Mouse (Mus musculus): ENCODE data around the gene Sbk3. TPM values are rescaled to one million over a fixed set of nuclear protein-coding genes. Genes with fewer than 3 reads are reported as not detected.

Gene Sbk3
- total RNA-seq, 2 experiments from 2014 or later, result 0.46 to 5.2 TPM

DNA sequence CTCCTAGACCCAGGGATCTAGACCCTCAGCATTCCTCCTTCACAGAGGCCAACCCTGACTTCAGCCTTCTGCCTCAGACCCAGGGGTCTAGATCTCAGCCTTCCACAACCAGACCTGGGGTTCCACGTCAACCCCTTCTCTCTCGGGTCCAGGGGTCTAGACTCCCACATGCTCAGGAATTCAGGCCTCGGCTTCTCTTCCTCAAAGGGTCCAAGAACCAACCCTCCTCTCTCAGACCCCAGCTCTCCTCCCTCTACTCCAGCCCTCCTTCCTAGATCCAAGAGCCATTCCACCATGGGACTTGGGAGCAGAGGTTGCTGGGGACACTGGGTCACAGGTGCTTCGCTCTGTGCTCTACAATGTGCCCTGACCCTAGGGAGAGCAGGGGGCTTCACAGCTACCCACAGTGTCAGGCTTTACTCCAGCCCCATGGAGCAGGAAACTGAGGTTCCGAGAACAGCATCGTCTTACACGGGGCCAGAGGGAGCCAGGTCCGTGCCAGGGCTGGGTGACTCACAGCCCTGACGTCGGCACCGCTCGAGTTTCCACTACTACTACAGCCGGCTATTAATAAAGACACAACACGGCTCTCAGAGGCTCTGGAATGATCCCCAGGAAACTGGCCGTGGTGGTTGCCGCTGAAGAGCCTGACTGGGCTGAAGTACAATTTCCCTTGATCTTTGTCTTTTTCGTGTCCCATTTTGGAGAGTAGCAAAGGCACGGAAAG lies 1.5 kb upstream of the Sbk3 start:
- Histone ChIP-seq H3K27ac (peak overlapping the region; percentile 86), H3K4me3 (peak overlapping the region; percentile 24; the same call in 1 of the 2 replicates)
- peak; percentile 91 for DNase-seq
- intact Hi-C loops (cut with DNase I), result no loop called here
- no peak for TF ChIP-seq CTCF (IDR thresholded peaks at IDR 0.05)

DNA sequence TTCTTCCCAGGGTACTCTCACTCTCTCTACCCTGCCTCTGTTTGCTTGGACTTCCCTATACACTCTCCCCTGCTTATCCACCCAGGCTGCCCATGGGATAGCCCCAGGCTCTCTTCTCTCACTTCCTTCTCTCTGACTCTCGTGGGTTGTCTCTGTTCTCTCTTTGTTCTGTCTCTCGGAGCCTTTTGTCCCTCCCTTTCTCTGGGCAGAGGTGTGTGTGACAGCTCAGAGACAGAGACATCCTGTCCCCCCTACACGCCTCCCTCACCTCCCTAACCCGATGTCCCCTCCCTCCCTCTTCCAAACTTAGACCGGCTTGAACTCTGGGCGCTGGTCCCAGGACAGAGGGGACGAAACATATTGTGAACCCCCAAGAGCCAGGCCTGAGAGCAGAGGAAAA lies 742 bp upstream of the Sbk3 start:
- TF ChIP-seq CTCF (IDR thresholded peaks at IDR 0.05), result no peak
- Histone ChIP-seq H3K4me3 (no peak overlapping the region), H3K27ac (peak overlapping the region; percentile 86)
- DNase-seq, result peak; percentile 40
- intact Hi-C loops (cut with DNase I), result no loop called here

- H3K4me3 ChIP-seq, result no peak overlapping the region
- DNase-seq, result no peak
- no peak overlapping the region for H3K27ac ChIP-seq
- TF ChIP-seq CTCF (IDR thresholded peaks at IDR 0.05), result no peak
- intact Hi-C loops (cut with DNase I), result loop anchor here (1.0 kb wide), 1 partner anchor 23 kb away; no protein-coding TSS in a partner anchor
These were observed 6.0 kb downstream of the Sbk3 start for GRCm38 (mm10) chr7:4964988-4965387.

DNA sequence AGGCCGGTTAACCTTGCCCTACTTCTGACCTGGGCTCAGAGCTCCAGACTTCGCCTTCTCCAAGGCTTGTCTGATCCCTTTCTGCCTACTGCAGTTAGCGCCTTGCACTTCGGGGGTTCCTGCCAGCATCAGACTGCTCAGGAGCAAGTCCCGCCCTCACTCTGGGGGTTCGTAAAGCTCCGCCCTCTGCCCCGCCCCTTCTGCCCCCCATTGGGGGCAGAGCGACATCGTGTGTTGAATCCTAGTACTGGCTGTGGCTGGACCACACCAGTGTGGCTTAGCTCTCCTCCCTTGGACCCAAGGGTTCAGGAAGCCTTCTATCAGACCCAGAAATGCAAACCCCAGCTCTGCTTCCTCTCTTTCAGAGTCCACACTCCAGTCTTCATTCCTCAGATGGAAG lies 6.7 kb downstream of the Sbk3 start, which contains the start of gene Sbk2:
Gene Sbk2 (minus strand): TSS at position 135 of the 400 bp plus-strand sequence.
- peak; percentile 95 for TF ChIP-seq CTCF (IDR thresholded peaks at IDR 0.05)
- intact Hi-C loops (cut with DNase I), result loop anchor here (1.0 kb wide), 1 partner anchor 22 kb away; no protein-coding TSS in a partner anchor
- Histone ChIP-seq H3K4me3 (peak within 1 kb of the TSS; percentile 61), H3K27ac (peak within 1 kb of the TSS; percentile 86)
- peak; percentile 93 for DNase-seq

DNA sequence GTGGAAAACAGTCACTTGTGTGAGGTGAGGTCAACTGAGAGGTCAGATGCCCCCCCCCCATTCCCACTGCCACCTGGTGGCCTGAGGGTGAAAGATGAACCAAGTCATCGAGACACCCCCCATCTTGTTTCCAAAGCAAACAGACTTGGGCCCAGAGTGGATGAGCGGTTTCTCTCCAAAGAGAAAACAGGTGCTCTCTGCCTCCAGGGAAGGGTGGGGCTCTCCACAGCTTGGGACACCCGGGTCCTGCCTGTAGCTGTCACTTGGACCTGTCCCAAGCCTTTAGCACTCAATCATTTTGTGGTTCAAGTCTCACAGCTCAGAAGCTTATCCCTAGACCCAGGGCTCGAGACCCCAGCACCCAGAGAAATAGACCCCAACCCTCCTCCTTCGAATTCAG lies 7.4 kb downstream of the Sbk3 start:
- intact Hi-C loops (cut with DNase I), result no loop called here
- Histone ChIP-seq H3K27ac (peak overlapping the region; percentile 86), H3K4me3 (peak overlapping the region; percentile 61)
- peak; percentile 32 for DNase-seq
- 0 out of 2 replicates have a peak, but pooled peaks have one; percentile 18 for TF ChIP-seq CTCF (IDR thresholded peaks at IDR 0.05)

- no peak for TF ChIP-seq CTCF (IDR thresholded peaks at IDR 0.05)
- Histone ChIP-seq H3K4me3 (no peak overlapping the region), H3K27ac (0 out of 2 replicates have a peak overlapping the region, but pooled peaks have one; percentile 2)
- intact Hi-C loops (cut with DNase I), result no loop called here
- no peak for DNase-seq
These were observed 13.6 kb downstream of the Sbk3 start for GRCm38 (mm10) chr7:4957361-4957760.

DNA sequence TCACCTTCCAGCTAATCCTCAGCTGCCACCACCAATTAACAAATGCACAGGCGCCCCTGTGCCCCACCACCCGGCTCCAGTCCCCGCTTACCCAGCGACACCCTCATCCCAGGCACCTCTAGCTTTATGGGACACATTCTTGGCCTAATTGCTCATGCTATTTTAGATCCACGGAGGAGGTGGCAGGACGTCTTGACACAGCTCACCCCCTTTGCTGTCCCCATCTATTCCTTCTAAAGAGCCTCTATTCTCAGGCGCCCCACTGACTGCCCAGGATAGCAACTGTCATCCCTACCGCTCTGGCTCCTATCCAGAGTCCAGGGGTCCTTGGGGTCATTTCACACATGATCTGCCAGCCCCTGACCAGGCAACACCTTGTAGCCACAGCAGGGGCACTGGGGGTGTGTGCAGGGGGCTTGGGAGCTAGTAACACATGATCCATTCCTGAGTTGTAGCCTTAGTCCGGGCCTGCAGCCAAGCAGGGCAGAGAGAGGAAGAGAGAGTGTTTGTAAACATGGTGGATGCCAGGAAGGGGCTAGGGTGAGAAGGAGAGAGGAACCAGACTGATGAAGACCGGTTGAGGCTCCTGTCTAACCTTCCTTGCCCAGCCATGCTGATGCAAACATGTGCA lies 17.0 kb downstream of the Sbk3 start:
- DNase-seq, result peak; percentile 62
- H3K27ac ChIP-seq, result peak overlapping the region; percentile 81
- H3K4me3 ChIP-seq, result no peak overlapping the region
- TF ChIP-seq CTCF (IDR thresholded peaks at IDR 0.05), result no peak
- intact Hi-C loops (cut with DNase I), result no loop called here

DNA sequence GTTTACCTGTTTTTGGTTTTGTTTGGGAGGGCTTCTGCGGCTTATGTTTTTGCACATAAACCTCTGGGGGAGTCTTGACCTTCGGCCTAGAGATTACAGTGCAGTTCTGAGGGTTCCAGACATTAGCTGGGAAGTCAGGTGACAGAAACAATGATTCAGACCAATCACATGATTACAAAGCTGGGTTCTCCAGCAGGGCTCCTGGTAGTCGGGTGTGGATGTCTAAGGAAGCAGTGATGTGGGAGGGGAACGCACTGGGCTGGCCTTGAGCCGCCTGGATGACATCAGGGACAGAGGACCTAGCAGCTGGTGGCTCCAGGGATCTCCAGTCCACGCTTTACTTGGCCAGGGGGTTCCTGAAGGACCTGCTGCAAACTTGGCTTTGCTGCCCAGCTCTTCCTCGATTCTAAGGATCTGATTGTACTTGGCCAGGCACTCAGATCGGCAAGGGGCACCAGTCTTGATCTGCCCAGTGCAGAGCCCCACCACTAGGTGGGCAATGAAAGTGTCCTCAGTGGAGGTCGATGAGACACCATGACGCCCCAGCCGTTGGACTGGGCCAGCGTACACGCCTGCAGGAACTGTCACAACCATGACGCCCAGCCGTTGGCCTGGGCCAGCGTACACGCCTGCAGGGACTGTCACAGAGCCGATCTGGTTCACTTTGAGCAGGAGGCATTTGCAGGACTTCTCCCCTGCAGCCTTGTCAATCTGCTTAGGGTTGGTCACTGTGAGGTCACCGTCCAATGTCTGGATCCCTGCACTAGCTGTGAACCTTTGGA lies 20.2 kb downstream of the Sbk3 start:
- peak; percentile 57 for DNase-seq
- TF ChIP-seq CTCF (IDR thresholded peaks at IDR 0.05), result no peak
- no peak overlapping the region for H3K4me3 ChIP-seq
- intact Hi-C loops (cut with DNase I), result no loop called here
- no peak overlapping the region for H3K27ac ChIP-seq

DNA sequence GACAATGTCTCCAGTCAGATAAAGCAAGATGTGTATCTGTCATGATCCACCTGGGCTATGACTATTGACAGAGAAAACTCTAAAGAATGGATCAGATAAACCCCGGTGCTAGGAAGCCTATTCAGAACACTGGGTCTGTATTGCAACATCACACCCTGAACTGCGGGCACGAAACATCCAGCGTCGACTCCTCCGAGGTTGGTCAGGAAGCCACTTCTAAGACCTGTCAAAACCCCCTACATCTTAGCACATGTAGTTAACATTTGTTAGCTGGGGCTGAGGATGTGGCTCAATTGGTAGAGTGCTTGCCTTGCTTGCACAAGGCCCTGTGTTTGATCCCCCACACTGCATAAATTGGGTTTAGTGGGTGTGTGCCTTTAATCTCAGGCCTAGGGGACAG lies 22.6 kb downstream of the Sbk3 start:
- no peak for DNase-seq
- intact Hi-C loops (cut with DNase I), result no loop called here
- TF ChIP-seq CTCF (IDR thresholded peaks at IDR 0.05), result no peak
- H3K27ac ChIP-seq, result peak overlapping the region; percentile 43; the same call in 1 of the 2 replicates
- no peak overlapping the region for H3K4me3 ChIP-seq

DNA sequence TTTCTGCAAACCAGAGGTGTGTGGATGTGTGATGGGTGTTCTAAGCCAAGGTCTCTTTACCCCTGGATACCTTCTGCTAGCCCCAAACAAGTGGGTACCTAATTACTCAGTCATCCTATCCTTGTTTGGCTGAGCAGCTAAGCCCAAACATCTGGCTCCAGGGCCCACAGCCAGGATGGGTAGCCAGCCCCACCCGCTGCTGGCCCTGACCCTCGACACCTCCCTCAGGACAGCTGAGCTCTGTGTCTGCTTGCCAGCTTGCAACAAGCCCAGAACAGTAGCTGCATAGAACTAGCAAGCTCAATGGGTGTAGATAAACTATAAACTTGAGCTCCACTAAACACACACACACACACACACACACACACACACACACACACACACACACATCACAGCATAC lies 23.1 kb downstream of the Sbk3 start:
- peak; percentile 92 for DNase-seq
- H3K4me3 ChIP-seq, result no peak overlapping the region
- TF ChIP-seq CTCF (IDR thresholded peaks at IDR 0.05), result no peak
- H3K27ac ChIP-seq, result peak overlapping the region; percentile 64
- intact Hi-C loops (cut with DNase I), result no loop called here

DNA sequence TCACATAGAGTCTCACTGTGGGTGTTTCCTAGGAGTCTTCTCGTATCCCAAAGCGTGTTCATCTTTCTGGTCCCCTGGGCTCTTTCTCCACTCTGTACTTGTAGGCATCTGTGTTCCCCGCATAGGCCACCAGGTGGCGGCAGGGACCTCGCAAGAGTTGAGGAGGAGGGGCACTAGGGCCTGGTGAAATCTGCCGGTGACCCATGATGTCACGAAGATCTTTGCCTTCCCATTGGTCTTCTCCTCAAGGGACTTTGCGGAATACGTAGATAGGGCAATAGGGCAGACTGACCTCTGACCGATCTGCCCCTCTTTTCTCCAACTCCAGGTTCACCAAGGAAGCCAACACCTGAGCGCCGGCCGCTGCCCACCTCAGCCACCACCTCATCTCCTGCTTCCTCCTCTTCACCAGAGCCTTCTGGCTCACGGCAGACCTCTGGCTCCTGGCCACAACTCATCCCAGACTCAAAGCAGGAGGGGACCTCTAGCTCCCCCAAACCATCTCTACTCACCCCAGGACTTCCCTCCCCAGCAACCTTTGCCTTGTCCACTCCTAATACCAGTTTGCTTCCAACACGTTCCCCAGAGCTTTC lies 27.6 kb downstream of the Sbk3 start:
- intact Hi-C loops (cut with DNase I), result loop anchor here (2.0 to 5.0 kb wide), 4 partner anchors 103 to 387 kb away; partner anchors contain the start of gene Ube2s
- Histone ChIP-seq H3K27ac (peak overlapping the region; percentile 87), H3K4me3 (peak overlapping the region; percentile 68)
- DNase-seq, result peak; percentile 94
- TF ChIP-seq CTCF (IDR thresholded peaks at IDR 0.05), result no peak; the same call in none of the 2 replicates

DNA sequence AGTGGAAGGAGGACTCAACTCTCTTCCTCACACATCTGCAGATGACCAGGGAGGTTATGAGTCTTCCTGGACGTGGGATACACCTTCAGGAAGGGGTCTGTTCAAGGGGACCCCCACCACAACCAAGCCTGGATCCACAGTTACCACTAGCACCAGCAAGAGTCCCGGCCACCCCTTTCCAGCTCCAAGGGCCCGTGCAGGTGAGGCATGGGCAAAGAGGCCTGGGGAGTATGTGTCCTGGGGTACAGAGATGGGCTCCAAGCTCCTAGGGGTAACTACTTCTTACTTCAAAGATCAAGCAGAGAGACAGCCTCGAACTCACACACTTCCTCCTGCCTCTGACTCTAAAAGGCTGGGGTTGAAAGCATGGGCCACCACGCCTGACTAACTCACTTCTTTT lies 28.3 kb downstream of the Sbk3 start:
- DNase-seq, result no peak
- no peak for TF ChIP-seq CTCF (IDR thresholded peaks at IDR 0.05)
- Histone ChIP-seq H3K27ac (no peak overlapping the region), H3K4me3 (no peak overlapping the region)
- intact Hi-C loops (cut with DNase I), result loop anchor here (1.0 to 5.0 kb wide), 5 partner anchors 22 to 386 kb away; partner anchors contain the start of genes Sbk2 and Ube2s
